Mouse (Mus musculus): ENCODE measurements around the gene Phf21a. TPM values are rescaled to one million over a fixed set of nuclear protein-coding genes. Genes with fewer than 3 reads are reported as not detected.

Phf21a gene
- polyA plus RNA-seq (2017; shearing (Covaris generic)): 10 to 100 TPM; 48.6 to 56.9 TPM

GRCm38 (mm10) chr2:92092817-92093216 is at the start of gene Phf21a:
TSS of gene Phf21a (plus strand) at chr2:92093117.
- no peak for ATAC-seq

GRCm38 (mm10) chr2:92043285-92043684 is 49.6 kb upstream of the Phf21a start:
- ATAC-seq: no peak

GRCm38 (mm10) chr2:92047601-92048000 is 45.3 kb upstream of the Phf21a start:
- no peak for ATAC-seq

GRCm38 (mm10) chr2:92048034-92048690 is 44.8 kb upstream of the Phf21a start:
- no peak for ATAC-seq

GRCm38 (mm10) chr2:92052188-92052587 is 40.7 kb upstream of the Phf21a start:
- ATAC-seq: no peak

GRCm38 (mm10) chr2:92052754-92053153 is 40.2 kb upstream of the Phf21a start:
- ATAC-seq: no peak

GRCm38 (mm10) chr2:92055101-92055813 is 37.7 kb upstream of the Phf21a start:
- ATAC-seq: peak; percentile 34

- no peak for ATAC-seq
Measured at GRCm38 (mm10) chr2:92055831-92056236, 37.1 kb upstream of the Phf21a start.

- ATAC-seq: no peak
Measured at GRCm38 (mm10) chr2:92056760-92057159, 36.2 kb upstream of the Phf21a start.

- ATAC-seq: peak; percentile 30
Measured at GRCm38 (mm10) chr2:92058469-92058868, 34.4 kb upstream of the Phf21a start.

GRCm38 (mm10) chr2:92058936-92059335 is 34.0 kb upstream of the Phf21a start:
- ATAC-seq: no peak

- peak; percentile 67 for ATAC-seq
Measured at GRCm38 (mm10) chr2:92059481-92060220, 33.3 kb upstream of the Phf21a start.

GRCm38 (mm10) chr2:92060291-92060690 is 32.6 kb upstream of the Phf21a start:
- ATAC-seq: no peak

GRCm38 (mm10) chr2:92061337-92061736 is 31.6 kb upstream of the Phf21a start:
- no peak for ATAC-seq

- ATAC-seq: no peak
Measured at GRCm38 (mm10) chr2:92063106-92063505, 29.8 kb upstream of the Phf21a start.

GRCm38 (mm10) chr2:92065269-92065888 is 27.5 kb upstream of the Phf21a start:
- ATAC-seq: no peak

- ATAC-seq: no peak
Measured at GRCm38 (mm10) chr2:92065938-92066337, 27.0 kb upstream of the Phf21a start.

GRCm38 (mm10) chr2:92066899-92067298 is 26.0 kb upstream of the Phf21a start:
- ATAC-seq: no peak

GRCm38 (mm10) chr2:92067600-92067999 is 25.3 kb upstream of the Phf21a start:
- no peak for ATAC-seq

GRCm38 (mm10) chr2:92069630-92070029 is 23.3 kb upstream of the Phf21a start:
- ATAC-seq: no peak

GRCm38 (mm10) chr2:92071143-92071542 is 21.8 kb upstream of the Phf21a start:
- no peak for ATAC-seq

GRCm38 (mm10) chr2:92076086-92076692 is 16.7 kb upstream of the Phf21a start:
- ATAC-seq: no peak

GRCm38 (mm10) chr2:92082196-92082595 is 10.7 kb upstream of the Phf21a start:
- ATAC-seq: no peak

Measured in activated CD4-positive, CD25-positive, alpha-beta regulatory T cell, adult 4 months (primary cell).